ENCODE assay signal across 9 mouse cellular contexts in genomic region chr13:67844119-67844852, GRCm38 (mm10). TPM values are rescaled to one million over a fixed set of nuclear protein-coding genes. Genes with fewer than 3 reads are reported as not detected.
DNase-seq lines count a peak whose midpoint lies in the region; ATAC-seq and TF ChIP-seq lines count a peak whose summit lies in the region.
"Had no signal": no experiment of that assay in that cellular context is flagged by ENCODE, and none has a peak within 500 bp of the region (broad histone marks: within the 10 kb centered on the region; RNA-seq: fewer than 3 reads in every experiment).

No protein-coding gene starts in this region.

- peaks cover 65% of the 10 kb centered on the region for H3K4me1 ChIP-seq in E14TG2a.4 (replicated peaks; ENCODE audit: low read depth, low read length)
- H3K4me1 ChIP-seq in embryonic facial prominence, embryonic 13.5 days = peaks cover 7% of the 10 kb centered on the region; the same call in 1 of the 2 replicates
- peaks cover 7% of the 10 kb centered on the region; the same call in 1 of the 2 replicates for H3K4me1 ChIP-seq in heart, embryonic 13.5 days
- no peaks in the 10 kb centered on the region for H3K4me1 ChIP-seq in kidney, postnatal 0 days (replicated peaks; ENCODE audit: insufficient read depth, low read length)
- H3K4me1 ChIP-seq in stomach, embryonic 14.5 days (ENCODE audit: control insufficient read depth, insufficient read depth, low read length) = 0 out of 2 replicates have a peak, but pooled peaks cover 3% of the 10 kb centered on the region

- peak; percentile 25; the same call in 1 of the 2 replicates for TF ChIP-seq CTCF in E14TG2a.4 (conservative IDR thresholded peaks at IDR 0.05; ENCODE audit: low read length)
- TF ChIP-seq CTCF in kidney, postnatal 0 days (IDR thresholded peaks at IDR 0.05; ENCODE audit: low read depth) = peak; percentile 72

- peak overlapping the region; percentile 66 for H3K9ac ChIP-seq in embryonic facial prominence, embryonic 13.5 days
- H3K9ac ChIP-seq in heart, embryonic 13.5 days = peak overlapping the region; percentile 75
- peak overlapping the region; percentile 40; the same call in 1 of the 2 replicates for H3K9ac ChIP-seq in kidney, postnatal 0 days (ENCODE audit: low read depth, low read length)
- no peak overlapping the region; the same call in 1 of the 2 replicates for H3K9ac ChIP-seq in stomach, embryonic 14.5 days (replicated peaks; ENCODE audit: low read depth, low read length)

- ATAC-seq in embryonic facial prominence, embryonic 13.5 days (ENCODE audit: insufficient number of reproducible peaks, insufficient read depth, low FRiP score, low TSS enrichment, low read depth) = peak; percentile 26; the same call in 1 of the 2 replicates
- ATAC-seq in heart, embryonic 13.5 days (ENCODE audit: extremely low read depth, insufficient number of reproducible peaks, low FRiP score, low TSS enrichment) = no peak
- ATAC-seq in kidney, postnatal 0 days (replicated peaks; ENCODE audit: low FRiP score, low read depth) = peak; percentile 68
- ATAC-seq in stomach, embryonic 14.5 days (ENCODE audit: insufficient number of reproducible peaks, insufficient read depth, low FRiP score, low read depth) = peak; percentile 58; the same call in 1 of the 2 replicates

- DNase-seq in adrenal gland, postnatal 4 days (ENCODE audit: low spot score in 2 of 2) = peak; percentile 5 to 27
- peak; percentile 88 for DNase-seq in kidney, postnatal 0 days (ENCODE audit: low spot score)
- peak; percentile 45 for DNase-seq in liver
- peak; percentile 5 to 16 for DNase-seq in monocyte, adult 2 months (ENCODE audit: low read depth in 1 of 2, low spot score in 2 of 2)

- WGBS in embryonic facial prominence, embryonic 13.5 days = under 1% methylated on average over 16 of the region's 19 CpGs
- WGBS in heart, embryonic 13.5 days = under 1% methylated on average over 14 of the region's 19 CpGs
- WGBS in kidney, postnatal 0 days = under 1% methylated on average over 14 of the region's 19 CpGs
- WGBS in stomach, embryonic 14.5 days = under 1% methylated on average over 16 of the region's 19 CpGs

- H3K4me2 ChIP-seq in embryonic facial prominence, embryonic 13.5 days = peak overlapping the region; percentile 58
- peak overlapping the region; percentile 74 for H3K4me2 ChIP-seq in heart, embryonic 13.5 days
- peak overlapping the region; percentile 58 for H3K4me2 ChIP-seq in kidney, postnatal 0 days (ENCODE audit: low read length)
- peak overlapping the region; percentile 37 for H3K4me2 ChIP-seq in stomach, embryonic 14.5 days (replicated peaks; ENCODE audit: low read depth, low read length)

- H3K27ac ChIP-seq in embryonic facial prominence, embryonic 13.5 days = no peak overlapping the region
- no peak overlapping the region for H3K27ac ChIP-seq in heart, embryonic 13.5 days (replicated peaks)
- H3K27ac ChIP-seq in kidney, postnatal 0 days = no peak overlapping the region
- no peak overlapping the region for H3K27ac ChIP-seq in stomach, embryonic 14.5 days (ENCODE audit: low read length)
- H3K27ac ChIP-seq: macrophage had no signal

- H3K36me3 ChIP-seq in E14TG2a.4 (ENCODE audit: insufficient read depth, low read length) = no peaks in the 10 kb centered on the region
- H3K36me3 ChIP-seq in embryonic facial prominence, embryonic 13.5 days = no peaks in the 10 kb centered on the region
- no peaks in the 10 kb centered on the region for H3K36me3 ChIP-seq in heart, embryonic 13.5 days
- H3K36me3 ChIP-seq in kidney, postnatal 0 days (ENCODE audit: insufficient read depth, low read length) = no peaks in the 10 kb centered on the region
- H3K36me3 ChIP-seq in stomach, embryonic 14.5 days (ENCODE audit: control insufficient read depth, insufficient read depth, low read length) = no peaks in the 10 kb centered on the region

- H3K4me3 ChIP-seq in E14TG2a.4 (replicated peaks; ENCODE audit: low read length) = peak overlapping the region; percentile 68
- peak overlapping the region; percentile 42 for H3K4me3 ChIP-seq in embryonic facial prominence, embryonic 13.5 days
- H3K4me3 ChIP-seq in heart, embryonic 13.5 days = peak overlapping the region; percentile 53
- peak overlapping the region; percentile 22 for H3K4me3 ChIP-seq in kidney, postnatal 0 days (replicated peaks; ENCODE audit: low read depth, low read length)
- peak overlapping the region; percentile 19; the same call in 1 of the 2 replicates for H3K4me3 ChIP-seq in stomach, embryonic 14.5 days (ENCODE audit: low read depth, low read length)

- no peaks in the 10 kb centered on the region for H3K9me3 ChIP-seq in E14TG2a.4 (ENCODE audit: low read length)
- H3K9me3 ChIP-seq in embryonic facial prominence, embryonic 13.5 days = no peaks in the 10 kb centered on the region
- H3K9me3 ChIP-seq in heart, embryonic 13.5 days = no peaks in the 10 kb centered on the region
- H3K9me3 ChIP-seq in kidney, postnatal 0 days (replicated peaks; ENCODE audit: low read length) = no peaks in the 10 kb centered on the region
- no peaks in the 10 kb centered on the region for H3K9me3 ChIP-seq in stomach, embryonic 14.5 days (ENCODE audit: control insufficient read depth, low read depth, low read length)

- no peaks in the 10 kb centered on the region for H3K27me3 ChIP-seq in E14TG2a.4 (ENCODE audit: insufficient read depth, low read length)
- H3K27me3 ChIP-seq in embryonic facial prominence, embryonic 13.5 days = no peaks in the 10 kb centered on the region
- H3K27me3 ChIP-seq in heart, embryonic 13.5 days (replicated peaks) = no peaks in the 10 kb centered on the region
- H3K27me3 ChIP-seq in kidney, postnatal 0 days (ENCODE audit: insufficient read depth, low read length) = no peaks in the 10 kb centered on the region
- no peaks in the 10 kb centered on the region for H3K27me3 ChIP-seq in stomach, embryonic 14.5 days (ENCODE audit: control insufficient read depth, insufficient read depth, low read length)

RNA-seq across cellular contexts. Expression of gene Gm10037, which starts 13.4 kb away (rescaled TPM):
- 1 to 10 TPM; 2.3 to 3.4 TPM for total RNA-seq in adrenal gland, postnatal 4 days (2021)
- polyA plus RNA-seq in embryonic facial prominence, embryonic 13.5 days (2015; fragmentation: Nextera tagmentation; extraction: Ambion mirVana) = 4.1 and 6.0 TPM in 2 replicates
- polyA plus RNA-seq in heart, embryonic 13.5 days (2015; fragmentation: Nextera tagmentation; extraction: Ambion mirVana) = 1.3 and 1.7 TPM in 2 replicates
- 2.2 and 2.5 TPM in 2 replicates for polyA plus RNA-seq in kidney, postnatal 0 days (2015; fragmentation: Nextera tagmentation; extraction: Ambion mirVana)
- 2.3 and 4.0 TPM in 2 replicates for polyA plus RNA-seq in stomach, embryonic 14.5 days (2014; fragmentation: Nextera tagmentation; extraction: Ambion mirVana)

RNA-seq across cellular contexts. Expression of gene BC048507, which starts 18.8 kb away (rescaled TPM):
- total RNA-seq in adrenal gland, postnatal 4 days (2021) = not detected
- polyA plus RNA-seq in embryonic facial prominence, embryonic 13.5 days (2015; fragmentation: Nextera tagmentation; extraction: Ambion mirVana) = not detected in 2 replicates
- not detected in 2 replicates for polyA plus RNA-seq in heart, embryonic 13.5 days (2015; fragmentation: Nextera tagmentation; extraction: Ambion mirVana)
- polyA plus RNA-seq in kidney, postnatal 0 days (2015; fragmentation: Nextera tagmentation; extraction: Ambion mirVana) = not detected in 2 replicates
- polyA plus RNA-seq in stomach, embryonic 14.5 days (2014; fragmentation: Nextera tagmentation; extraction: Ambion mirVana) = not detected in 2 replicates
- polyA plus RNA-seq: macrophage had no signal

RNA-seq across cellular contexts. Expression of gene Zfp273, which starts 30.7 kb away (rescaled TPM):
- 1 to 10 TPM; 8.0 to 8.9 TPM for total RNA-seq in adrenal gland, postnatal 4 days (2021)
- 9.5 and 10.1 TPM in 2 replicates for polyA plus RNA-seq in embryonic facial prominence, embryonic 13.5 days (2015; fragmentation: Nextera tagmentation; extraction: Ambion mirVana)
- 4.0 and 4.1 TPM in 2 replicates for polyA plus RNA-seq in heart, embryonic 13.5 days (2015; fragmentation: Nextera tagmentation; extraction: Ambion mirVana)
- 6.9 and 7.1 TPM in 2 replicates for polyA plus RNA-seq in kidney, postnatal 0 days (2015; fragmentation: Nextera tagmentation; extraction: Ambion mirVana)
- polyA plus RNA-seq in stomach, embryonic 14.5 days (2014; fragmentation: Nextera tagmentation; extraction: Ambion mirVana) = 6.7 and 9.1 TPM in 2 replicates

Comparison
In these comparisons a context has a peak if more than half of its experiments do, and no peak if none do; other contexts are left out.
1. DNase-seq: peak in every context shown above with its lines; median percentile 88 in kidney, postnatal 0 days; 45 in liver; 16 in adrenal gland, postnatal 4 days; 10 in monocyte, adult 2 months.